Comparison of ENCODE assay signal across 9 mouse cellular contexts in the genomic region with DNA sequence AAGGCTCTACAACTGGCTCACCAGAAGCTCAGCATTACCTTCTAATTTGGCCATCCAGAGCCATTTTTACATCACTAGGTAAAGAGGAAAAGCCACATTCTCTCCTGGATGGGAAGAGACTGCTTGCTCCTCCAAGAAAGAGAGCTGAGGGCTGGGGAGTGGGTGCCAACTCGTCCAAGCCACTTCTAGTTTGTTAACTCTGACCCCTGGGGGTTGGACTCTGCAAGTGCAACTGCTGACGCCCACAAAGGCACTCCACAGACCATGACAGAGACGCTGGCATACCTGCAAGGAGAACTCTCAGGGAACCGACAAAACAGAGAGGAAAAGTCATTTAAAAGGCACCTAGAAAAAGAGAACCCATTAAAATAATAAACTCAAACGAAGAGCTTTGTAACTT.
DNase-seq lines count a peak whose midpoint lies in the region; ATAC-seq and TF ChIP-seq lines count a peak whose summit lies in the region.
"Had no signal": no experiment of that assay in that cellular context is flagged by ENCODE, and none has a peak within 500 bp of the region (broad histone marks: within the 10 kb centered on the region; RNA-seq: fewer than 3 reads in every experiment).

No protein-coding gene starts in this region.

- H3K27ac ChIP-seq in forebrain, embryonic 14.5 days (ENCODE audit: low read depth, low read length) = no peak overlapping the region
- H3K27ac ChIP-seq in olfactory bulb, adult 2 months (ENCODE audit: insufficient read depth, low read depth, low read length) = no peak overlapping the region
- H3K27ac ChIP-seq: heart, embryonic 13.5 days had no signal

- 5% methylated on average over 5 of the region's 5 CpGs for WGBS in forebrain, embryonic 14.5 days
- WGBS in lung, adult 2 months = 2% methylated on average over 5 of the region's 5 CpGs
- WGBS in olfactory bulb, adult 2 months = 19% methylated on average over 5 of the region's 5 CpGs

- no peak overlapping the region for H3K4me3 ChIP-seq in E14TG2a.4 (replicated peaks; ENCODE audit: low read length)
- no peak overlapping the region for H3K4me3 ChIP-seq in forebrain, embryonic 14.5 days (ENCODE audit: low read depth, low read length)
- no peak overlapping the region for H3K4me3 ChIP-seq in lung, adult 2 months (replicated peaks; ENCODE audit: extremely low read depth, low read depth, low read length)
- H3K4me3 ChIP-seq in olfactory bulb, adult 2 months (ENCODE audit: insufficient read depth, low read depth, low read length) = no peak overlapping the region
- H3K4me3 ChIP-seq: heart, embryonic 13.5 days had no signal

- peak; percentile 94 for ATAC-seq in forebrain, embryonic 14.5 days

- TF ChIP-seq POLR2A in lung, adult 2 months (IDR thresholded peaks at IDR 0.05; ENCODE audit: borderline replicate concordance, extremely low read depth, low read depth, low read length) = no peak
- no peak for TF ChIP-seq POLR2A in olfactory bulb, adult 2 months (IDR thresholded peaks at IDR 0.05; ENCODE audit: insufficient read depth, low read depth, low read length)

- H3K36me3 ChIP-seq in E14TG2a.4 (ENCODE audit: insufficient read depth, low read length) = no peaks in the 10 kb centered on the region
- no peaks in the 10 kb centered on the region for H3K36me3 ChIP-seq in forebrain, embryonic 14.5 days (ENCODE audit: control insufficient read depth, insufficient read depth, low read length)
- H3K36me3 ChIP-seq: heart, embryonic 13.5 days had no signal

- H3K9me3 ChIP-seq in E14TG2a.4 (ENCODE audit: low read length) = no peaks in the 10 kb centered on the region
- H3K9me3 ChIP-seq in forebrain, embryonic 14.5 days (replicated peaks; ENCODE audit: control insufficient read depth, low read length) = no peaks in the 10 kb centered on the region
- H3K9me3 ChIP-seq: heart, embryonic 13.5 days had no signal

- H3K4me1 ChIP-seq in E14TG2a.4 (replicated peaks; ENCODE audit: low read depth, low read length) = no peaks in the 10 kb centered on the region
- no peaks in the 10 kb centered on the region for H3K4me1 ChIP-seq in forebrain, embryonic 14.5 days (ENCODE audit: control insufficient read depth, insufficient read depth, low read length)
- no peaks in the 10 kb centered on the region for H3K4me1 ChIP-seq in lung, adult 2 months (ENCODE audit: control insufficient read depth, insufficient read depth, low read length)
- no peaks in the 10 kb centered on the region for H3K4me1 ChIP-seq in olfactory bulb, adult 2 months (ENCODE audit: control insufficient read depth, insufficient read depth, low read length)

- H3K4me2 ChIP-seq in forebrain, embryonic 14.5 days (ENCODE audit: low read length) = no peak overlapping the region
- H3K4me2 ChIP-seq: heart, embryonic 13.5 days had no signal

- no peak overlapping the region for H3K9ac ChIP-seq in forebrain, embryonic 14.5 days (ENCODE audit: low read length)
- H3K9ac ChIP-seq: heart, embryonic 13.5 days had no signal

- TF ChIP-seq CTCF in E14TG2a.4 (conservative IDR thresholded peaks at IDR 0.05; ENCODE audit: low read length) = peak; percentile 81
- TF ChIP-seq CTCF in lung, adult 2 months (IDR thresholded peaks at IDR 0.05; ENCODE audit: insufficient read depth, low read length) = peak; percentile 76
- peak; percentile 73; the same call in 1 of the 2 replicates for TF ChIP-seq CTCF in olfactory bulb, adult 2 months (IDR thresholded peaks at IDR 0.05; ENCODE audit: insufficient read depth, low read depth, low read length)

- peak; percentile 78 for DNase-seq in c-Kit-positive CD71-positive TER-119-negative erythroid progenitor cells, embryonic 14.5 days (ENCODE audit: low read depth)
- DNase-seq in forebrain, embryonic 14.5 days (ENCODE audit: low spot score) = peak; percentile 90
- peak; percentile 86 for DNase-seq in heart, postnatal 4 days
- DNase-seq in layer of hippocampus, adult 18-20 months (ENCODE audit: low spot score in 2 of 2) = peak; percentile 50 to 81
- peak; percentile 53 for DNase-seq in lung, adult 2 months
- DNase-seq in thymus, postnatal 0 days (ENCODE audit: low spot score) = peak; percentile 79

- H3K27me3 ChIP-seq in E14TG2a.4 (ENCODE audit: insufficient read depth, low read length) = 0 out of 2 replicates have a peak, but pooled peaks cover 2% of the 10 kb centered on the region
- H3K27me3 ChIP-seq in forebrain, embryonic 14.5 days (replicated peaks; ENCODE audit: control insufficient read depth, insufficient read depth, low read length) = no peaks in the 10 kb centered on the region
- H3K27me3 ChIP-seq: heart, embryonic 13.5 days had no signal
